8 mouse cellular contexts compared by ENCODE assay signal in genomic region chr2:33546879-33547278, GRCm38 (mm10).
DNase-seq lines count a peak whose midpoint lies in the region; ATAC-seq lines count a peak whose summit lies in the region.

No protein-coding gene starts in this region.

- no peak for DNase-seq in lung, postnatal 25 days (ENCODE audit: low spot score)
- peak; percentile 97 for DNase-seq in cerebellum, adult 8-10 months
- peak; percentile 92 to 97 for DNase-seq in left cerebral cortex, postnatal 10 days (ENCODE audit: extremely low spot score in 1 of 2, low spot score in 2 of 2)
- DNase-seq in urinary bladder, postnatal 25 days (ENCODE audit: low spot score): no peak

- H3K36me3 ChIP-seq in lung, embryonic 15.5 days: no peaks in the 10 kb centered on the region
- H3K36me3 ChIP-seq in neural tube, embryonic 15.5 days: no peaks in the 10 kb centered on the region

- no peak overlapping the region for H3K9ac ChIP-seq in lung, embryonic 15.5 days
- peak overlapping the region; percentile 14; the same call in 1 of the 2 replicates for H3K9ac ChIP-seq in neural tube, embryonic 15.5 days (replicated peaks)

- peaks cover 32% of the 10 kb centered on the region for H3K27me3 ChIP-seq in lung, embryonic 15.5 days
- H3K27me3 ChIP-seq in neural tube, embryonic 15.5 days (replicated peaks): no peaks in the 10 kb centered on the region

- peak overlapping the region; percentile 26; the same call in 1 of the 2 replicates for H3K4me2 ChIP-seq in lung, embryonic 15.5 days
- peak overlapping the region; percentile 32 for H3K4me2 ChIP-seq in neural tube, embryonic 15.5 days

- no peaks in the 10 kb centered on the region for H3K9me3 ChIP-seq in lung, embryonic 15.5 days
- H3K9me3 ChIP-seq in neural tube, embryonic 15.5 days (replicated peaks): no peaks in the 10 kb centered on the region

- 17% methylated on average over 6 of the region's 6 CpGs for WGBS in lung, embryonic 15.5 days
- 14% methylated on average over 6 of the region's 6 CpGs for WGBS in neural tube, embryonic 15.5 days

- peak overlapping the region; percentile 66 for H3K27ac ChIP-seq in lung, embryonic 15.5 days
- peak overlapping the region; percentile 89 for H3K27ac ChIP-seq in neural tube, embryonic 15.5 days (replicated peaks)

- H3K4me1 ChIP-seq in lung, embryonic 15.5 days: peaks cover 25% of the 10 kb centered on the region
- peaks cover 41% of the 10 kb centered on the region for H3K4me1 ChIP-seq in neural tube, embryonic 15.5 days

- intact Hi-C loops in left cerebral cortex, postnatal 10 days (cut with DNase I): no loop called here

- no peak overlapping the region for H3K4me3 ChIP-seq in lung, embryonic 15.5 days
- no peak overlapping the region for H3K4me3 ChIP-seq in neural tube, embryonic 15.5 days (replicated peaks)

- ATAC-seq in lung, embryonic 15.5 days (ENCODE audit: borderline replicate concordance, extremely low read depth, low FRiP score, low TSS enrichment): peak; percentile 82
- ATAC-seq in frontal cortex, adult (ENCODE audit: low TSS enrichment): peak; percentile 64
- peak; percentile 48; the same call in 1 of the 2 replicates for ATAC-seq in neural tube, embryonic 15.5 days (ENCODE audit: low FRiP score)
- no peak for ATAC-seq in granulocyte monocyte progenitor cell, adult 5-6 weeks (replicated peaks; ENCODE audit: poor library complexity, severe bottlenecking)

Comparison
In these comparisons a context has a peak if more than half of its experiments do, and no peak if none do; other contexts are left out.
1. DNase-seq: peak in cerebellum, adult 8-10 months (single experiment) and left cerebral cortex, postnatal 10 days (2 of 2); none in lung, postnatal 25 days (single experiment) and urinary bladder, postnatal 25 days (single experiment).